Mouse (Mus musculus) spleen, adult 2 months (tissue): Measurements from ENCODE around the gene 1700012B07Rik. TPM values are rescaled to one million over a fixed set of nuclear protein-coding genes. Genes with fewer than 3 reads are reported as not detected.

Experiments
- DNase-seq, 2 experiments: peaks; one replicate each; pipeline versions ENCODE4 v3.0.0 to v3.0.0-alpha.2; 2012 to 2021; ENCODE audit warnings: low spot score in 2 of 2, low read depth in 1 of 2
- H3K27ac ChIP-seq: fragments of 200-500 bp; 2 replicates; pipeline ENCODE4 v1.5.1; 2012; ENCODE audit warnings: low read length, inconsistent platforms; ENCODE audit not compliant: insufficient read depth
- H3K27me3 ChIP-seq: fragments of 200-500 bp; 2 replicates; pipeline ENCODE4 v1.6.1; 2012; ENCODE audit warnings: mild to moderate bottlenecking, moderate library complexity, low read length, inconsistent platforms; ENCODE audit not compliant: control insufficient read depth, insufficient read depth
- H3K36me3 ChIP-seq: fragments of 200-500 bp; 2 replicates; pipeline ENCODE4 v1.6.1; 2012; ENCODE audit warnings: mild to moderate bottlenecking, low read length, inconsistent platforms; ENCODE audit not compliant: control insufficient read depth, insufficient read depth
- H3K4me1 ChIP-seq: fragments of 200-500 bp; 2 replicates; pipeline ENCODE4 v1.6.1; 2011; ENCODE audit warnings: inconsistent platforms; ENCODE audit not compliant: control insufficient read depth, insufficient read depth, insufficient read length
- H3K4me3 ChIP-seq: fragments of 200-500 bp; 2 replicates; pipeline ENCODE4 v1.5.1; 2011; ENCODE audit warnings: mild to moderate bottlenecking, inconsistent platforms; ENCODE audit not compliant: insufficient read depth, insufficient read length; ENCODE audit errors: extremely low read depth
- CTCF ChIP-seq: fragments of 200-500 bp; IDR thresholded peaks from 2 replicates; pipeline ENCODE4 v1.5.1; 2011; ENCODE audit warnings: mild to moderate bottlenecking, inconsistent platforms; ENCODE audit not compliant: insufficient read depth, insufficient read length, insufficient replicate concordance; ENCODE audit errors: extremely low read depth
- POLR2A ChIP-seq: fragments of 200-500 bp; IDR thresholded peaks from 2 replicates; pipeline ENCODE4 v1.6.1; 2011; ENCODE audit warnings: low read depth, low read length, inconsistent platforms
- WGBS: fragments of 180-500 bp; shearing (Covaris S2); methylation state at CpG from one replicate; pipeline ENCODE4 v1.1.7; 2018; 5-methylcytosine and 5-hydroxymethylcytosine counted together
- polyA plus RNA-seq: library from polyadenylated mRNA; depleted of rRNA; stranded (reverse); fragments of >200 nt; gene quantifications from 2 replicates; pipeline ENCODE4 v1.2.3, GENCODE M21; 2012

Gene 1700012B07Rik
- polyA plus RNA-seq, 1 experiment, result not detected

GRCm38 (mm10) chr11:109872674-109873073 is 44.8 kb upstream of the 1700012B07Rik start:
- Histone ChIP-seq H3K27me3 (no peaks in the 10 kb centered on the region), H3K4me1 (peaks cover 4% of the 10 kb centered on the region; the same call in 1 of the 2 replicates), H3K36me3 (no peaks in the 10 kb centered on the region), H3K4me3 (no peak overlapping the region), H3K27ac (no peak overlapping the region)
- DNase-seq, result no peak
- 28% methylated on average over 3 of the region's 3 CpGs for WGBS
- no peak for TF ChIP-seq CTCF
- TF ChIP-seq POLR2A, result no peak

GRCm38 (mm10) chr11:109872056-109872455 is 44.2 kb upstream of the 1700012B07Rik start:
- no peak overlapping the region for H3K27ac ChIP-seq
- no peaks in the 10 kb centered on the region for H3K36me3 ChIP-seq
- H3K27me3 ChIP-seq, result no peaks in the 10 kb centered on the region
- H3K4me3 ChIP-seq, result no peak overlapping the region
- DNase-seq, result no peak
- 90% methylated on average over 10 of the region's 10 CpGs for WGBS
- no peak for TF ChIP-seq CTCF
- TF ChIP-seq POLR2A, result no peak
- H3K4me1 ChIP-seq, result peaks cover 4% of the 10 kb centered on the region; the same call in 1 of the 2 replicates

DNA sequence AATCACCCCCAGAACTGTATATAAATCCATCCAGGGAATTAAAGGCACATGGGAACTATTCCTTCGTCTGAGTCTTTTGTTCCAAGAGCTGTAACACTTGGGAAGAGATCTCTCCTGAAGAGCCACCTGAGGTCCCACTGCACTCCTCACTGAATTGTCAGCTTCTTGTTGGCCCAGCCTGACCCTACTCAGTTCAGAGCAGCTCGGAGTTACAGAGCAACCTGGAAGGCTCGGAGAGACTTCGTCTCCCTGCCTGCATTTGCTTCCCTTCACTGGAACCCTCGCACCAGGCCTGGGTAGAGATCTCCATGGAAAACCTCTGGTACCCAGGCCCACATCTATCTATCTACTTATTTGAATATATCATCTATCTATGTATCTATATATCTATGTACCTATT is 40.0 kb upstream of the 1700012B07Rik start:
- H3K27ac ChIP-seq, result no peak overlapping the region
- no peak overlapping the region for H3K4me3 ChIP-seq
- no peaks in the 10 kb centered on the region for H3K4me1 ChIP-seq
- no peaks in the 10 kb centered on the region for H3K27me3 ChIP-seq
- H3K36me3 ChIP-seq, result no peaks in the 10 kb centered on the region
- no peak for DNase-seq
- TF ChIP-seq CTCF (no peak), POLR2A (no peak)
- WGBS, result 88% methylated on average over 5 of the region's 5 CpGs

GRCm38 (mm10) chr11:109866537-109867160 is 38.8 kb upstream of the 1700012B07Rik start:
- H3K4me1 ChIP-seq, result no peaks in the 10 kb centered on the region
- WGBS, result 74% methylated on average over 11 of the region's 11 CpGs
- TF ChIP-seq POLR2A (no peak), CTCF (no peak)
- H3K27ac ChIP-seq, result no peak overlapping the region
- H3K27me3 ChIP-seq, result no peaks in the 10 kb centered on the region
- no peak for DNase-seq
- H3K4me3 ChIP-seq, result no peak overlapping the region
- H3K36me3 ChIP-seq, result no peaks in the 10 kb centered on the region

DNA sequence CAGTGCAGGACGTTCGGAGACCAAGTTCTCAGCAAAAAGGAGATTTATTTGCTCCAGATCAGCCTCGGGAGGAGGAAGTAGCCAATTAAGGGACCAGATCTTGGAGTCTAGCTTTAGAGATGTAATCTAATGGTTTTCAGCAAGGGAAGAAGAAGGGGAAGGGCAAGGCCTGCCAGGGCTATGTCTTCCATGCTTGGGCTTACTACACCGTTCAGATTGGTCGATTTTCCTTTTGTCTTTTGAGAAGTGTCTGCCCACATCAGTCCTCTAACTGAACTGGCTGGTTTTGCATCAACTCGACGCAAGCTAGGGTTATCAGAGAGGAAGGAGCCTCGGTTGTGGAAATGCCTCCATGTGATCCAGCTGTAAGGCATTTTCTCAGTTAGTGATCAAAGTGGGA is 37.7 kb upstream of the 1700012B07Rik start:
- 68% methylated on average over 8 of the region's 8 CpGs for WGBS
- H3K27ac ChIP-seq, result no peak overlapping the region
- no peak overlapping the region for H3K4me3 ChIP-seq
- no peaks in the 10 kb centered on the region for H3K27me3 ChIP-seq
- no peaks in the 10 kb centered on the region for H3K36me3 ChIP-seq
- no peak for DNase-seq
- TF ChIP-seq POLR2A (no peak), CTCF (no peak)
- no peaks in the 10 kb centered on the region for H3K4me1 ChIP-seq

DNA sequence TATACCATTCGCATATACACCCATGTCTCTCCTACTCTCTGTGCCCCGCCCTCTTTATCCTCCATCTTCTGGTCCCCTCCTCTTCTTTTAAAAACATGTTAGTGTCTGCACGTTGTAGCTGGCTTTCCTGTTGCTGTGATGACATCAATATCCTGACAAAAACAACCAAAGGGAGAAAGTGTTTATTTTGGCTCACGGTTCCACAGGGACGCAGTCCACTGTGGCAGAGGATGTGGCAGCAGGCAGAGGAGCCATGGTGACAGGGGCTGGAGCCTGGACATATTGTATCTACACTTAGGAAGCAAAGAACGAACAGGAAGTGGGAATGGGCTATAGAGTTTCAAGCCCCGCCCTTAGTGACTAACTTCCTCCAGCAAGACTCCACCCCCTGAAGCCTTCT is 36.1 kb upstream of the 1700012B07Rik start:
- no peak overlapping the region for H3K27ac ChIP-seq
- TF ChIP-seq CTCF, result no peak
- TF ChIP-seq POLR2A, result no peak
- H3K4me1 ChIP-seq, result no peaks in the 10 kb centered on the region
- no peaks in the 10 kb centered on the region for H3K36me3 ChIP-seq
- no peak overlapping the region for H3K4me3 ChIP-seq
- DNase-seq, result no peak
- WGBS, result 86% methylated on average over 7 of the region's 7 CpGs
- no peaks in the 10 kb centered on the region for H3K27me3 ChIP-seq

GRCm38 (mm10) chr11:109863194-109863746 is 35.4 kb upstream of the 1700012B07Rik start:
- Histone ChIP-seq H3K4me3 (no peak overlapping the region), H3K36me3 (no peaks in the 10 kb centered on the region), H3K27me3 (no peaks in the 10 kb centered on the region), H3K27ac (no peak overlapping the region), H3K4me1 (no peaks in the 10 kb centered on the region)
- peak; percentile 30 to 38 for DNase-seq
- TF ChIP-seq POLR2A (no peak), CTCF (peak; percentile 39; the same call in 1 of the 2 replicates)
- 71% methylated on average over 9 of the region's 9 CpGs for WGBS
